Mouse (Mus musculus) brain, embryonic 14.5 days (tissue): ENCODE measurements around the gene Edn2.

ENCODE experiments used
- CTCF ChIP-seq: fragments of 200-500 bp; IDR thresholded peaks from 2 replicates; pipeline ENCODE4 v1.5.1; 2012; ENCODE audit warnings: inconsistent platforms, mild to moderate bottlenecking, moderate library complexity, borderline replicate concordance; ENCODE audit not compliant: insufficient read depth, insufficient read length; ENCODE audit errors: extremely low read depth
- POLR2A ChIP-seq: fragments of 200-500 bp; IDR thresholded peaks from 2 replicates; pipeline ENCODE4 v1.6.1; 2012; ENCODE audit warnings: mild to moderate bottlenecking, inconsistent platforms, borderline replicate concordance; ENCODE audit not compliant: poor library complexity, insufficient read depth, insufficient read length, severe bottlenecking; ENCODE audit errors: extremely low read depth

DNA sequence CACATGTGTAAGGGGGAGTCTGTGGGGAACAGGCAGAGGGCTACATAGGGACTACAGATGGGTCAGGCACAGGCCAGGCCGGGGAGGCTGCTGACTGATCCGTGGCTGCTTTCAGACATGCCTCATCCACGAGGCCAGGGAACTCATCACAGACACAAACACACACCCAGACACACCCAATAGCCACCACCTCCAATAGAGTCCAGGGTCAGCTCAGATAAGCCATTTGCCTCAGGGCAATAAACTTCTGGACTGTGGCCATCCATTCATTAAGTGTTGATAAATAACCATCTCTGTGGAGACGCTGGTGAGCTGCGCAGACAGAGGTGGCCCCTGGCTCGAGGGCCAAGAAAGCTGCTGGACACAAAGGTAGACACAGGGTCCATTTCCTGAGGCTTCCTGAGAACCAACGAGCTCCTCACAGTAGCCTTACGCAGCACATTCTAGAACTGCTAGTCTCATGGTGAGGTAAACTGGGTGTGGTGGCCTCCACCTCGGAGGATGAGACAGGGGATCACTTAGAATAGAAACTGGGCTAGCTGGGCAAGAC is 9.5 kb downstream of the Edn2 start:
- TF ChIP-seq POLR2A (no peak), CTCF (no peak)
